Mouse (Mus musculus): ENCODE measurements around the gene Spock2.
A peak's percentile ranks its signal among the peaks of the same experiment; 100 is the strongest.
"Not testable (repeated sequence)": the region's sequence is repeated elsewhere in the genome, so short reads cannot be mapped to it uniquely, and the experiment has no call there.

- TF ChIP-seq POLR2A (IDR thresholded peaks at IDR 0.05; ENCODE audit: low read depth, low read length) (peak; percentile 52), EP300 (IDR thresholded peaks at IDR 0.05; ENCODE audit: low read length) (peak; percentile 94), ETS1 (conservative IDR thresholded peaks at IDR 0.05; ENCODE audit: low read depth, low read length) (peak; percentile 93), CHD2 (IDR thresholded peaks at IDR 0.05; ENCODE audit: low read length) (peak; percentile 83), TCF12 (IDR thresholded peaks at IDR 0.05; ENCODE audit: low read depth, low read length) (peak; percentile 96), MAFK (IDR thresholded peaks at IDR 0.05; ENCODE audit: insufficient replicate concordance, low read length) (peak; percentile 86)
- TF ChIP-seq CTCF (conservative IDR thresholded peaks at IDR 0.05 in 1 of 2, IDR thresholded peaks at IDR 0.05 in 1 of 2; ENCODE audit: low read depth in 2 of 2, low read length in 2 of 2), result not testable (repeated sequence)
These were observed 56.4 kb downstream of the Spock2 start for GRCm38 (mm10) chr10:60162184-60162972.

Measured in CH12.LX (cell line).